Mouse (Mus musculus): ENCODE measurements around the gene Nol10.

DNA sequence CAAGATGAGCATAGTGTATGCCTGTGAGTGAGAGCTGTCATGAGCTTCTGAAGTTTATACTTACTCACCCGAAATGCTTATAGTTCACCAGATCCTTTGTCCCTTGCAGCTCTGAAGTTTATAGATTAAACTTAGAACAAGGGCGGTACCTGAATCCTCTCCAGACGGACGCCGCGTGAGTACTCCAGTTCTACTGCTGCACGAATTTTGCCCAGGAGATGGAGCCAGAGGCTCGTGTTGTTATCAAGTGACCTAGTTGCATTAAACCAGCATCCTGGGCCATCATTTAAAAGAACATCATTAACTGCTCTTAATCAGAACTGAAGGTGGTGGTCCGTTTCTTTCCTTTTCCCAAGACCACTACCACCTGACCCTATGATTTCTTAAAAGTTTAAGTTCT is 10.7 kb downstream of the Nol10 start:
- TF ChIP-seq POLR2A (IDR thresholded peaks at IDR 0.05; ENCODE audit: borderline replicate concordance, low read depth, low read length) (no peak), CTCF (IDR thresholded peaks at IDR 0.05; ENCODE audit: low read depth, low read length) (no peak)

Data from bone marrow macrophage, adult 2 months (primary cell).